Mouse (Mus musculus): ENCODE results near the gene Hcar2.

- TF ChIP-seq CTCF (IDR thresholded peaks at IDR 0.05 in 2 of 3, conservative IDR thresholded peaks at IDR 0.05 in 1 of 3; ENCODE audit: control insufficient read depth in 1 of 3, insufficient read depth in 1 of 3, low read depth in 2 of 3, low read length in 3 of 3, poor library complexity in 1 of 3, severe bottlenecking in 1 of 3) (no peak), POLR2A (IDR thresholded peaks at IDR 0.05; ENCODE audit: control insufficient read depth in 1 of 2, insufficient read depth in 1 of 2, low read depth in 1 of 2, low read length in 2 of 2, poor library complexity in 1 of 2) (no peak), USF1 (IDR thresholded peaks at IDR 0.05; ENCODE audit: low read depth, low read length) (no peak), TAL1 (IDR thresholded peaks at IDR 0.05; ENCODE audit: low read length) (no peak), EP300 (IDR thresholded peaks at IDR 0.05; ENCODE audit: low read depth in 1 of 2, low read length in 2 of 2) (no peak), MEF2A (IDR thresholded peaks at IDR 0.05; ENCODE audit: extremely low read depth, insufficient replicate concordance, low read depth, low read length, poor library complexity, severe bottlenecking) (no peak), E2F4 (IDR thresholded peaks at IDR 0.05; ENCODE audit: borderline replicate concordance, low read depth, low read length) (no peak), UBTF (IDR thresholded peaks at IDR 0.05; ENCODE audit: borderline replicate concordance, insufficient read depth, low read depth, low read length) (no peak), MAX (IDR thresholded peaks at IDR 0.05; ENCODE audit: low read length) (no peak)
These were observed 21.0 kb downstream of the Hcar2 start for GRCm38 (mm10) chr5:123844316-123844715.

Data from MEL (cell line).